37 mouse cellular contexts compared by ENCODE assay signal in the genomic region with DNA sequence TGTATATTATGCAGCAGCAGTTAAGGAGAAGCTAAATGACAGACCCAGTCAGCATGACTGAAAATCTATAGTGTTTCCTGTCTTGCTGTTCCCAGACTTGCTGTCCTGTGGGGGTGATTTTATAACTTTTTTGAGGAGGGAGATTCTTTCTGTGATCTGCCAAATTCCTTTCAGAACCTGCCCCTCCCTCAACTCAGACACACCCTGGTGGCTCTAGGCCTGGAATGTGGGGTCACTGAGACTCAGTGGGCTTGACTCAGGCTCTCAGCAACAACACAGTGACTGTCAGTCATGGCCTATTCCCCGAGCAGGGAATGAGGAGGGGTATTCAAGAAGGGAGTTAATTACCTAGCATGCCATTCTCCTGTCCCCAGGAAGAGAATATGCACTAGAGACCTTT. TPM values are rescaled to one million over a fixed set of nuclear protein-coding genes. Genes with fewer than 3 reads are reported as not detected.
"Had no signal": no experiment of that assay in that cellular context is flagged by ENCODE, and none has a peak within 500 bp of the region (broad histone marks: within the 10 kb centered on the region; RNA-seq: fewer than 3 reads in every experiment).

No protein-coding gene starts in this region.

- ATAC-seq: hindbrain, embryonic 16.5 days; inflammation-experienced regulatory T-cells, adult 6 months; intestine, embryonic 15.5 days; intestine, postnatal 0 days had no signal

- H3K27ac ChIP-seq: gastrocnemius, adult 2 months; heart, embryonic 10.5 days; hindbrain, embryonic 14.5 days; intestine, embryonic 15.5 days; kidney, embryonic 15.5 days; layer of hippocampus, adult 2 months; left cerebral cortex, adult 2 months; limb, embryonic 10.5 days; limb, embryonic 12.5 days; liver, embryonic 13.5 days; liver, embryonic 15.5 days had no signal

- H3K4me3 ChIP-seq: gastrocnemius, adult 2 months; heart, embryonic 10.5 days; heart, embryonic 12.5 days; hindbrain, embryonic 10.5 days; intestine, embryonic 15.5 days; kidney, embryonic 15.5 days; layer of hippocampus, adult 2 months; left cerebral cortex, adult 2 months; limb, embryonic 10.5 days; limb, embryonic 12.5 days; liver, embryonic 13.5 days; liver, embryonic 15.5 days had no signal

- DNase-seq: gastrocnemius, adult 2 months; gastrocnemius, postnatal 10 days; gastrocnemius, postnatal 25 days; heart, adult 18-20 months; heart, postnatal 10 days; heart, postnatal 4 days; kidney, adult 18-20 months; kidney, adult 9 months; kidney, postnatal 10 days; kidney, postnatal 25 days; kidney, postnatal 4 days; liver; liver, embryonic 13.5 days had no signal

- H3K9ac ChIP-seq: heart, embryonic 12.5 days; hindbrain, embryonic 14.5 days; intestine, embryonic 15.5 days; kidney, embryonic 15.5 days; limb, embryonic 12.5 days; liver, embryonic 13.5 days; liver, embryonic 15.5 days had no signal

- H3K27me3 ChIP-seq: intestine, embryonic 15.5 days had no signal

- H3K9me3 ChIP-seq: heart, embryonic 10.5 days; heart, embryonic 12.5 days; hindbrain, embryonic 10.5 days; intestine, embryonic 15.5 days; kidney, embryonic 15.5 days; limb, embryonic 10.5 days; limb, embryonic 12.5 days; liver, embryonic 13.5 days; liver, embryonic 15.5 days had no signal

- H3K36me3 ChIP-seq: heart, embryonic 10.5 days; heart, embryonic 12.5 days; hindbrain, embryonic 10.5 days; intestine, embryonic 15.5 days; kidney, embryonic 15.5 days; limb, embryonic 10.5 days; limb, embryonic 12.5 days; liver, embryonic 13.5 days; liver, embryonic 15.5 days had no signal

- H3K4me2 ChIP-seq: heart, embryonic 12.5 days; hindbrain, embryonic 14.5 days; intestine, embryonic 15.5 days; kidney, embryonic 15.5 days; limb, embryonic 12.5 days; liver, embryonic 11.5 days; liver, embryonic 13.5 days; liver, embryonic 15.5 days had no signal

- H3K4me1 ChIP-seq: liver, embryonic 13.5 days; liver, embryonic 15.5 days had no signal

RNA-seq across cellular contexts. Expression of a gene that starts 4.6 kb away (rescaled TPM):
- total RNA-seq: granulocyte monocyte progenitor cell, adult 5-6 weeks had no signal
- polyA plus RNA-seq: inflammation-experienced regulatory T-cells, adult 6 months had no signal

RNA-seq across cellular contexts. Expression of a gene that starts 21.1 kb away (rescaled TPM):
- total RNA-seq: gastrocnemius, adult 2 months; gastrocnemius, postnatal 10 days; gastrocnemius, postnatal 25 days; gastrocnemius, postnatal 4 days; granulocyte monocyte progenitor cell, adult 5-6 weeks; heart, adult 18-20 months; heart, adult 8-10 months; heart, postnatal 10 days; heart, postnatal 25 days; heart, postnatal 4 days; layer of hippocampus, adult 2 months; layer of hippocampus, postnatal 10 days; left cerebral cortex, postnatal 14 days; left cerebral cortex, postnatal 36 days had no signal
- polyA plus RNA-seq: heart, embryonic 14.5 days; inflammation-experienced regulatory T-cells, adult 6 months; intestine, embryonic 15.5 days; intestine, postnatal 0 days; kidney, embryonic 15.5 days; limb, embryonic 10.5 days; limb, embryonic 12.5 days; limb, embryonic 14.5 days; liver, embryonic 11.5 days; liver, embryonic 13.5 days; liver, embryonic 15.5 days had no signal
